Mouse (Mus musculus) midbrain, embryonic 12.5 days (tissue): ENCODE measurements around the gene Fyb. TPM values are rescaled to one million over a fixed set of nuclear protein-coding genes. Genes with fewer than 3 reads are reported as not detected.

Source experiments
- ATAC-seq: fragments of 200-750 bp; cut with Nextera tagmentation; 2 replicates; pipeline ENCODE4 v1.8.0; 2017; ENCODE audit warnings: low read depth, moderate TSS enrichment, moderate library complexity; ENCODE audit not compliant: low FRiP score
- H3K27ac ChIP-seq: fragments of 300-500 bp; sonication (generic); replicated peaks from 2 replicates; pipeline ENCODE4 v1.5.1; 2016; ENCODE audit warnings: mild to moderate bottlenecking
- H3K27me3 ChIP-seq: fragments of 300-500 bp; sonication (generic); 2 replicates; pipeline ENCODE4 v1.6.1; 2016; ENCODE audit warnings: mild to moderate bottlenecking
- H3K36me3 ChIP-seq: fragments of 300-500 bp; sonication (generic); 2 replicates; pipeline ENCODE4 v1.6.1; 2016
- H3K4me1 ChIP-seq: fragments of 300-500 bp; sonication (generic); 2 replicates; pipeline ENCODE4 v1.6.1; 2016
- H3K4me2 ChIP-seq: fragments of 300-500 bp; sonication (generic); replicated peaks from 2 replicates; pipeline ENCODE4 v1.6.1; 2016; ENCODE audit warnings: mild to moderate bottlenecking, moderate library complexity
- H3K4me3 ChIP-seq: fragments of 300-500 bp; sonication (generic); 2 replicates; pipeline ENCODE4 v1.5.1; 2016; ENCODE audit warnings: mild to moderate bottlenecking
- H3K9ac ChIP-seq: fragments of 300-500 bp; sonication (generic); replicated peaks from 2 replicates; pipeline ENCODE4 v1.6.1; 2016; ENCODE audit warnings: mild to moderate bottlenecking, moderate library complexity
- H3K9me3 ChIP-seq: fragments of 300-500 bp; sonication (generic); 2 replicates; pipeline ENCODE4 v1.6.1; 2016; ENCODE audit warnings: mild to moderate bottlenecking
- WGBS: fragments of 180-500 bp; shearing (Covaris S2); methylation state at CpG from one replicate; pipeline ENCODE4 v1.1.7; 2016; 5-methylcytosine and 5-hydroxymethylcytosine counted together
- polyA plus RNA-seq: library from polyadenylated mRNA; unstranded; fragments of >200 nt; fragmentation: Nextera tagmentation; extraction: Ambion mirVana; gene quantifications from 2 replicates; pipeline ENCODE4 v1.2.1, GENCODE M21; 2016

Gene Fyb
- polyA plus RNA-seq, 1 experiment from 2014 or later = 5.4 TPM

DNA sequence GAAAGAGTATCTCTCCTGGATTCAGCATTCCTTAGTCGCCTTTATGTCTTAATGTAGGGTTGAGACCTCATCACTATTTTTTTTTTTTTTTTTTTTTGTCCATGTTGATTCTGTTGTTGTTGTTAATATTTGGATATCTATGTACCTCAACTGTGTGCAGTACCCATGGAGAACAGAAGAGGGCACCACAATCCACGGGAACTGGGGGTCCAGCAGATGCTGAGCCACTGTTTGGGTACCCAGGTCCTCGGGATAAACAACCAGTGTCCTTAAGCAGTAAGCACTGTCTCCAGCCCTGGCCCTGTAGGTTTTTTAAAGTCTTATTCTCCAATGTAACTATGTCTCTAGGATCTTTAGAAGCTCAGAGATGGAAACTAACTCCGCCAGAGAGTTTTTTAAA, 43.2 kb downstream of the Fyb start:
- H3K9me3 ChIP-seq = no peaks in the 10 kb centered on the region
- H3K27me3 ChIP-seq = no peaks in the 10 kb centered on the region
- 96% methylated on average over 4 of the region's 4 CpGs for WGBS
- no peak overlapping the region for H3K4me3 ChIP-seq
- no peaks in the 10 kb centered on the region for H3K4me1 ChIP-seq
- no peaks in the 10 kb centered on the region for H3K36me3 ChIP-seq
- no peak for ATAC-seq
- no peak overlapping the region for H3K9ac ChIP-seq
- no peak overlapping the region for H3K4me2 ChIP-seq
- no peak overlapping the region for H3K27ac ChIP-seq

- H3K9me3 ChIP-seq = no peaks in the 10 kb centered on the region
- no peaks in the 10 kb centered on the region for H3K36me3 ChIP-seq
- WGBS = 93% methylated on average over 5 of the region's 5 CpGs
- H3K4me1 ChIP-seq = no peaks in the 10 kb centered on the region
- no peak overlapping the region for H3K4me3 ChIP-seq
- no peak overlapping the region for H3K27ac ChIP-seq
- no peak for ATAC-seq
- no peak overlapping the region for H3K4me2 ChIP-seq
- no peaks in the 10 kb centered on the region for H3K27me3 ChIP-seq
- H3K9ac ChIP-seq = no peak overlapping the region
Observed at GRCm38 (mm10) chr15:6567993-6568392, 45.3 kb downstream of the Fyb start.

- no peaks in the 10 kb centered on the region for H3K36me3 ChIP-seq
- no peak overlapping the region for H3K27ac ChIP-seq
- H3K9ac ChIP-seq = no peak overlapping the region
- H3K4me2 ChIP-seq = no peak overlapping the region
- no peak overlapping the region for H3K4me3 ChIP-seq
- 90% methylated on average over 3 of the region's 3 CpGs for WGBS
- no peaks in the 10 kb centered on the region for H3K4me1 ChIP-seq
- H3K27me3 ChIP-seq = no peaks in the 10 kb centered on the region
- no peaks in the 10 kb centered on the region for H3K9me3 ChIP-seq
- ATAC-seq = no peak
Observed at GRCm38 (mm10) chr15:6568605-6569004, 46.0 kb downstream of the Fyb start.

DNA sequence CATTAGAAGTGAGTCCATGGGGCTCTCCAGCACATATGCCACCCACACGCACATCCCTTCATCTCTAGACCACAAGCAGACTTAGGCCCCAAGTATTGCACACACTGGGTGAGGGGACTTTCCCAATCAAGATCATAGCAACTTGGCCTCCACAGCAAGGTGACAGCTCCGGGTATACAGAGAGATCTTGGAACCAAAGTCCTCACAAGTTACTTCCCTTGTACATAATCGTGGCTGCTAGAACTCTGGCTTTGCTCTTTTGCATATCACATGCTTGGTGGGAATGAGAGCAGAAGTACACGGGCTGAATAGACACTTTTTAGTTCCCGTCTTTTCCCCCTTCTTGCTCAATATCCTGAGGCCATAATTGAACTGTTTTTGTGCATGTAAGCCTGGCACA, 46.4 kb downstream of the Fyb start:
- H3K4me1 ChIP-seq = no peaks in the 10 kb centered on the region
- no peaks in the 10 kb centered on the region for H3K9me3 ChIP-seq
- H3K4me3 ChIP-seq = no peak overlapping the region
- H3K27me3 ChIP-seq = no peaks in the 10 kb centered on the region
- no peak for ATAC-seq
- WGBS = 86% methylated on average over 5 of the region's 5 CpGs
- no peak overlapping the region for H3K4me2 ChIP-seq
- no peak overlapping the region for H3K27ac ChIP-seq
- H3K9ac ChIP-seq = no peak overlapping the region
- H3K36me3 ChIP-seq = no peaks in the 10 kb centered on the region

GRCm38 (mm10) chr15:6570164-6570861, 47.7 kb downstream of the Fyb start:
- Histone ChIP-seq H3K27ac (no peak overlapping the region), H3K4me1 (no peaks in the 10 kb centered on the region), H3K4me3 (no peak overlapping the region), H3K27me3 (no peaks in the 10 kb centered on the region), H3K9me3 (no peaks in the 10 kb centered on the region), H3K4me2 (no peak overlapping the region), H3K36me3 (no peaks in the 10 kb centered on the region), H3K9ac (no peak overlapping the region)
- peak; percentile 31; the same call in 1 of the 2 replicates for ATAC-seq
- 92% methylated on average over 2 of the region's 2 CpGs for WGBS

DNA sequence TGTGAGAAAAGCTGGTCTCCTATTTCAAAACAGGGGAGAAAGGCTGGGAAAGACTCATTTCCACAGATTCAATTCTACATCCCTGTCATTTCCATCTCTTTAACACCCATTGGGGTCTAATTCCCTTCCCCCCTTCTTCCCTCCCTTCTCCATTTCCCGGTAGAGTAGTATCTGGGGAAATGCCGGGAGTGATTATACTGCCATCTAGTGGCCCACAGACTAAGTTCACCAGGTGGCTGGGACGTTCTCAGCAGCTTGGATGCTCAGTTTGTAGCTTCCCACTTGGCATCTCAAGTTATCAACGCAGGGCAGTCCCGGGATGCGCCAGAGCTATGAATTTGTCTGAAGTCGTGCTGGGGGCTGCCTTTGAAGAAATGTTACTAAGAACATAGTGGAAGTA, 48.2 kb downstream of the Fyb start:
- ATAC-seq = peak; percentile 87
- 10% methylated on average over 7 of the region's 7 CpGs for WGBS
- no peak overlapping the region for H3K4me2 ChIP-seq
- no peaks in the 10 kb centered on the region for H3K36me3 ChIP-seq
- no peak overlapping the region for H3K9ac ChIP-seq
- H3K27me3 ChIP-seq = no peaks in the 10 kb centered on the region
- H3K4me3 ChIP-seq = no peak overlapping the region
- no peaks in the 10 kb centered on the region for H3K4me1 ChIP-seq
- no peak overlapping the region for H3K27ac ChIP-seq
- no peaks in the 10 kb centered on the region for H3K9me3 ChIP-seq

GRCm38 (mm10) chr15:6574283-6574960, 51.8 kb downstream of the Fyb start:
- WGBS = 60% methylated on average over 5 of the region's 5 CpGs
- Histone ChIP-seq H3K27ac (no peak overlapping the region), H3K9me3 (no peaks in the 10 kb centered on the region), H3K4me3 (no peak overlapping the region), H3K9ac (no peak overlapping the region), H3K4me1 (no peaks in the 10 kb centered on the region), H3K27me3 (no peaks in the 10 kb centered on the region), H3K36me3 (no peaks in the 10 kb centered on the region), H3K4me2 (no peak overlapping the region)
- no peak for ATAC-seq

GRCm38 (mm10) chr15:6577971-6578370, 55.3 kb downstream of the Fyb start:
- H3K9me3 ChIP-seq = no peaks in the 10 kb centered on the region
- no peak overlapping the region for H3K4me2 ChIP-seq
- WGBS = 82% methylated on average over 9 of the region's 9 CpGs
- no peak overlapping the region for H3K4me3 ChIP-seq
- no peak overlapping the region for H3K27ac ChIP-seq
- no peaks in the 10 kb centered on the region for H3K27me3 ChIP-seq
- no peak overlapping the region for H3K9ac ChIP-seq
- H3K4me1 ChIP-seq = no peaks in the 10 kb centered on the region
- no peak for ATAC-seq
- H3K36me3 ChIP-seq = no peaks in the 10 kb centered on the region

GRCm38 (mm10) chr15:6578654-6579053, 56.0 kb downstream of the Fyb start:
- H3K4me1 ChIP-seq = no peaks in the 10 kb centered on the region
- ATAC-seq = no peak
- H3K27ac ChIP-seq = no peak overlapping the region
- H3K4me2 ChIP-seq = no peak overlapping the region
- H3K9me3 ChIP-seq = no peaks in the 10 kb centered on the region
- WGBS = 84% methylated on average over 2 of the region's 2 CpGs
- no peak overlapping the region for H3K9ac ChIP-seq
- no peaks in the 10 kb centered on the region for H3K36me3 ChIP-seq
- no peaks in the 10 kb centered on the region for H3K27me3 ChIP-seq
- no peak overlapping the region for H3K4me3 ChIP-seq

- no peak for ATAC-seq
- Histone ChIP-seq H3K27ac (no peak overlapping the region), H3K9me3 (no peaks in the 10 kb centered on the region), H3K4me3 (no peak overlapping the region), H3K4me1 (no peaks in the 10 kb centered on the region), H3K9ac (no peak overlapping the region), H3K4me2 (no peak overlapping the region), H3K36me3 (no peaks in the 10 kb centered on the region), H3K27me3 (no peaks in the 10 kb centered on the region)
- WGBS = 85% methylated on average over 15 of the region's 15 CpGs
Observed at GRCm38 (mm10) chr15:6579194-6579768, 56.6 kb downstream of the Fyb start.

- no peak overlapping the region for H3K4me2 ChIP-seq
- H3K36me3 ChIP-seq = no peaks in the 10 kb centered on the region
- H3K27ac ChIP-seq = no peak overlapping the region
- no peaks in the 10 kb centered on the region for H3K9me3 ChIP-seq
- H3K27me3 ChIP-seq = no peaks in the 10 kb centered on the region
- H3K4me3 ChIP-seq = no peak overlapping the region
- H3K4me1 ChIP-seq = no peaks in the 10 kb centered on the region
- WGBS = 82% methylated on average over 11 of the region's 11 CpGs
- ATAC-seq = no peak
- no peak overlapping the region for H3K9ac ChIP-seq
Observed at GRCm38 (mm10) chr15:6579769-6580261, 57.2 kb downstream of the Fyb start.

GRCm38 (mm10) chr15:6584645-6585044, 62.0 kb downstream of the Fyb start:
- Histone ChIP-seq H3K4me1 (no peaks in the 10 kb centered on the region), H3K9me3 (no peaks in the 10 kb centered on the region), H3K9ac (no peak overlapping the region), H3K36me3 (no peaks in the 10 kb centered on the region), H3K27ac (no peak overlapping the region), H3K4me2 (no peak overlapping the region), H3K27me3 (no peaks in the 10 kb centered on the region), H3K4me3 (no peak overlapping the region)
- 91% methylated on average over 4 of the region's 4 CpGs for WGBS
- ATAC-seq = no peak
